Mouse (Mus musculus): ENCODE results near the gene Acp5. TPM values are rescaled to one million over a fixed set of nuclear protein-coding genes. Genes with fewer than 3 reads are reported as not detected.

The Acp5 gene
- total and polyA plus RNA-seq, 3 experiments = 15.6 to 17.4 TPM; not detected in 1

GRCm38 (mm10) chr9:22161299-22161698, 25.8 kb upstream of the Acp5 start:
- H3K79me2 ChIP-seq (ENCODE audit: control insufficient read depth, insufficient read depth, low read length, poor library complexity) = peaks cover 8% of the 10 kb centered on the region
- TF ChIP-seq TAL1 (IDR thresholded peaks at IDR 0.05; ENCODE audit: low read length) = no peak
- no peak for TF ChIP-seq POLR2AphosphoS5 (IDR thresholded peaks at IDR 0.05; ENCODE audit: borderline replicate concordance, low read depth, low read length)
- TF ChIP-seq MYB (IDR thresholded peaks at IDR 0.05; ENCODE audit: low read depth, low read length) = 0 out of 2 replicates have a peak, but pooled peaks have one; percentile 18
- TF ChIP-seq ETS1 (IDR thresholded peaks at IDR 0.05; ENCODE audit: low read depth, low read length) = no peak
- TF ChIP-seq RAD21 (IDR thresholded peaks at IDR 0.05; ENCODE audit: low read depth, low read length) = no peak
- no peak for TF ChIP-seq MXI1 (IDR thresholded peaks at IDR 0.05; ENCODE audit: low read depth, low read length)
- no peak for TF ChIP-seq TBP (IDR thresholded peaks at IDR 0.05; ENCODE audit: low read depth, low read length)
- no peak for TF ChIP-seq ZC3H11A (IDR thresholded peaks at IDR 0.05; ENCODE audit: low read depth, low read length)
- no peak for TF ChIP-seq HCFC1 (IDR thresholded peaks at IDR 0.05; ENCODE audit: low read depth, low read length)
- TF ChIP-seq ELF1 (IDR thresholded peaks at IDR 0.05; ENCODE audit: low read depth, low read length) = no peak
- no peak for TF ChIP-seq POLR2A (IDR thresholded peaks at IDR 0.05; ENCODE audit: control insufficient read depth in 1 of 2, insufficient read depth in 1 of 2, low read depth in 1 of 2, low read length in 2 of 2, poor library complexity in 1 of 2)
- TF ChIP-seq CHD2 (IDR thresholded peaks at IDR 0.05; ENCODE audit: low read length) = 0 out of 2 replicates have a peak, but pooled peaks have one; percentile 28
- no peak for TF ChIP-seq MYC (IDR thresholded peaks at IDR 0.05; ENCODE audit: low read depth, low read length)
- no peak for TF ChIP-seq JUND (IDR thresholded peaks at IDR 0.05; ENCODE audit: low read depth, low read length)
- no peak overlapping the region for H3K4me3 ChIP-seq (ENCODE audit: control insufficient read depth in 1 of 2, insufficient read depth in 1 of 2, low read depth in 2 of 2, low read length in 2 of 2)
- no peaks in the 10 kb centered on the region; a peak in 1 of 4 replicates for H3K36me3 ChIP-seq (ENCODE audit: control insufficient read depth in 1 of 2, insufficient read depth in 2 of 2, low read length in 2 of 2)
- H3K27ac ChIP-seq (ENCODE audit: control insufficient read depth, low read depth, low read length) = no peak overlapping the region
- no peaks in the 10 kb centered on the region for H3K9me3 ChIP-seq (replicated peaks; ENCODE audit: insufficient read depth, low read length)
- no peak overlapping the region for H3K9ac ChIP-seq (ENCODE audit: control insufficient read depth, low read depth, low read length, poor library complexity, severe bottlenecking)
- no peaks in the 10 kb centered on the region for H3K27me3 ChIP-seq (ENCODE audit: control insufficient read depth in 1 of 2, insufficient read depth in 2 of 2, low read length in 2 of 2)
- DNase-seq (ENCODE audit: low read depth, low spot score) = no peak
- H3K4me1 ChIP-seq (ENCODE audit: control insufficient read depth in 1 of 2, insufficient read depth in 2 of 2, low read length in 2 of 2) = peaks cover 3 to 8% of the 10 kb centered on the region in 2 experiments; a peak in 2 of 4 replicates

GRCm38 (mm10) chr9:22157516-22158265, 22.2 kb upstream of the Acp5 start:
- Histone ChIP-seq H3K27ac (ENCODE audit: control insufficient read depth, low read depth, low read length) (no peak overlapping the region), H3K4me1 (ENCODE audit: control insufficient read depth in 1 of 2, insufficient read depth in 2 of 2, low read length in 2 of 2) (peaks cover 3 to 14% of the 10 kb centered on the region in 2 experiments; a peak in 2 of 4 replicates), H3K27me3 (ENCODE audit: control insufficient read depth in 1 of 2, insufficient read depth in 2 of 2, low read length in 2 of 2) (no peaks in the 10 kb centered on the region), H3K9me3 (replicated peaks; ENCODE audit: insufficient read depth, low read length) (no peaks in the 10 kb centered on the region), H3K4me3 (ENCODE audit: control insufficient read depth in 1 of 2, insufficient read depth in 1 of 2, low read depth in 2 of 2, low read length in 2 of 2) (peak overlapping the region; percentile 68 to 71), H3K79me2 (ENCODE audit: control insufficient read depth, insufficient read depth, low read length, poor library complexity) (peaks cover 8% of the 10 kb centered on the region), H3K36me3 (ENCODE audit: control insufficient read depth in 1 of 2, insufficient read depth in 2 of 2, low read length in 2 of 2) (peaks cover 0 to 2% of the 10 kb centered on the region in 2 experiments; a peak in 1 of 4 replicates), H3K9ac (ENCODE audit: control insufficient read depth, low read depth, low read length, poor library complexity, severe bottlenecking) (peak overlapping the region; percentile 74)
- no peak for TF ChIP-seq KAT2A (conservative IDR thresholded peaks at IDR 0.05; ENCODE audit: low read depth, low read length)
- 0 out of 4 replicates have a peak, but pooled peaks of 1 of the 2 experiments have one; percentile 16 for TF ChIP-seq POLR2A (IDR thresholded peaks at IDR 0.05; ENCODE audit: control insufficient read depth in 1 of 2, insufficient read depth in 1 of 2, low read depth in 1 of 2, low read length in 2 of 2, poor library complexity in 1 of 2)
- TF ChIP-seq SMC3 (IDR thresholded peaks at IDR 0.05; ENCODE audit: low read depth, low read length) = no peak
- DNase-seq (ENCODE audit: low read depth, low spot score) = no peak

Data from MEL (cell line).